Mouse (Mus musculus): Measurements from ENCODE around the gene Ces1e.

- TF ChIP-seq POLR2A (IDR thresholded peaks at IDR 0.05; ENCODE audit: insufficient read depth, low read depth, low read length) (no peak), CTCF (IDR thresholded peaks at IDR 0.05; ENCODE audit: insufficient read depth, low read depth, low read length) (no peak)
Measured at GRCm38 (mm10) chr8:93273321-93273720, 43.9 kb upstream of the Ces1e start.
